Mouse (Mus musculus) myocyte (in vitro differentiated cells): Measurements from ENCODE around the gene Rdh19.

Experiments used
- CEBPB ChIP-seq: IDR thresholded peaks from 2 replicates; pipeline ENCODE4 v1.6.1; 2011; ENCODE audit warnings: mild to moderate bottlenecking, moderate library complexity; ENCODE audit not compliant: poor library complexity, insufficient read depth, severe bottlenecking
- E2F4 ChIP-seq: IDR thresholded peaks from one replicate; pipeline ENCODE4 v1.6.1; 2011; ENCODE audit warnings: mild to moderate bottlenecking, control low read depth, moderate library complexity; ENCODE audit not compliant: insufficient read depth
- MAX ChIP-seq: IDR thresholded peaks from one replicate; pipeline ENCODE4 v1.6.1; 2011; ENCODE audit warnings: low read depth, mild to moderate bottlenecking, control low read depth
- MYOG ChIP-seq, 3 experiments: IDR thresholded peaks; one replicate each; pipeline ENCODE4 v1.6.1; 2011; ENCODE audit warnings: control low read depth in 2 of 3, low read depth in 2 of 3, mild to moderate bottlenecking in 2 of 3; ENCODE audit not compliant: insufficient read length in 2 of 3, control insufficient read depth in 1 of 3, insufficient read depth in 1 of 3
- POLR2A ChIP-seq: IDR thresholded peaks from one replicate; pipeline ENCODE4 v1.6.1; 2011; ENCODE audit warnings: low read depth, mild to moderate bottlenecking, control low read depth, moderate library complexity; ENCODE audit not compliant: insufficient read length
- POLR2AphosphoS2 ChIP-seq: IDR thresholded peaks from one replicate; pipeline ENCODE4 v1.6.1; 2011; ENCODE audit warnings: low read depth, control low read depth; ENCODE audit not compliant: insufficient read length
- SRF ChIP-seq: IDR thresholded peaks from one replicate; pipeline ENCODE4 v1.6.1; 2011; ENCODE audit warnings: low read depth; ENCODE audit not compliant: control insufficient read depth, insufficient read length
- TCF12 ChIP-seq: IDR thresholded peaks from one replicate; pipeline ENCODE4 v1.6.1; 2011; ENCODE audit warnings: mild to moderate bottlenecking, control low read depth; ENCODE audit not compliant: poor library complexity, insufficient read depth, severe bottlenecking
- USF1 ChIP-seq: IDR thresholded peaks from one replicate; pipeline ENCODE4 v1.6.1; 2011; ENCODE audit warnings: low read depth, mild to moderate bottlenecking, control low read depth, moderate library complexity

- no peak for TF ChIP-seq POLR2A
- no peak for TF ChIP-seq MAX
- TF ChIP-seq TCF12 = no peak
- no peak for TF ChIP-seq POLR2AphosphoS2
- TF ChIP-seq E2F4 = no peak
- no peak for TF ChIP-seq USF1
- no peak for TF ChIP-seq MYOG (IDR thresholded peaks at IDR 0.05; ENCODE audit: control insufficient read depth in 1 of 3, insufficient read depth in 1 of 3, insufficient read length in 2 of 3, low read depth in 2 of 3)
- TF ChIP-seq SRF = no peak
- no peak for TF ChIP-seq CEBPB
These were observed 52.0 kb downstream of the Rdh19 start for GRCm38 (mm10) chr10:127901751-127902150.
